Mouse (Mus musculus) liver, adult 2 months (tissue): Measurements from ENCODE around the gene Abhd6.

Experiments used
- CTCF ChIP-seq: fragments of 200-500 bp; IDR thresholded peaks from 2 replicates; pipeline ENCODE4 v1.5.1; 2011; ENCODE audit warnings: low read depth, low read length, control low read depth
- POLR2A ChIP-seq: fragments of 200-500 bp; IDR thresholded peaks from 2 replicates; pipeline ENCODE4 v1.6.1; 2011; ENCODE audit warnings: low read length, control low read depth; ENCODE audit not compliant: insufficient read depth; ENCODE audit errors: extremely low read depth

- TF ChIP-seq CTCF (no peak), POLR2A (no peak)
These were observed 53.4 kb downstream of the Abhd6 start for GRCm38 (mm10) chr14:8056076-8056475.
